ENCODE assay signal across 25 mouse cellular contexts in genomic region chr4:6508091-6508490, GRCm38 (mm10).
DNase-seq lines count a peak whose midpoint lies in the region; TF ChIP-seq lines count a peak whose summit lies in the region.
"Had no signal": no experiment of that assay in that cellular context is flagged by ENCODE, and none has a peak within 500 bp of the region (broad histone marks: within the 10 kb centered on the region; RNA-seq: fewer than 3 reads in every experiment).

No protein-coding gene starts in this region.

- H3K27ac ChIP-seq in thymus, adult 2 months (ENCODE audit: control insufficient read depth, insufficient read depth, low read length): no peak overlapping the region
- H3K27ac ChIP-seq in cerebellum, adult 2 months (ENCODE audit: insufficient read depth, low read length): no peak overlapping the region
- H3K27ac ChIP-seq: embryonic facial prominence, embryonic 10.5 days; embryonic facial prominence, embryonic 13.5 days; forebrain, embryonic 13.5 days; gastrocnemius, adult 2 months; heart, embryonic 15.5 days; hindbrain, embryonic 10.5 days; hindbrain, embryonic 13.5 days had no signal

- no peak overlapping the region for H3K4me3 ChIP-seq in thymus, adult 2 months (ENCODE audit: control insufficient read depth, insufficient read depth, low read length)
- H3K4me3 ChIP-seq in cerebellum, adult 2 months (replicated peaks; ENCODE audit: insufficient read depth, low read depth, low read length): no peak overlapping the region
- H3K4me3 ChIP-seq: embryonic facial prominence, embryonic 10.5 days; embryonic facial prominence, embryonic 13.5 days; erythroblast, embryonic 14.5 days; forebrain, embryonic 13.5 days; gastrocnemius, adult 2 months; heart, embryonic 12.5 days; heart, embryonic 15.5 days; hindbrain, embryonic 10.5 days; hindbrain, embryonic 13.5 days had no signal

- no peaks in the 10 kb centered on the region for H3K27me3 ChIP-seq in thymus, adult 2 months (ENCODE audit: control insufficient read depth, insufficient read depth, low read length)
- no peaks in the 10 kb centered on the region for H3K27me3 ChIP-seq in cerebellum, adult 2 months (ENCODE audit: control insufficient read depth, insufficient read depth, low read length)
- H3K27me3 ChIP-seq: embryonic facial prominence, embryonic 13.5 days; forebrain, embryonic 13.5 days; heart, embryonic 12.5 days; heart, embryonic 15.5 days; hindbrain, embryonic 13.5 days had no signal

- TF ChIP-seq POLR2A in thymus, adult 2 months (IDR thresholded peaks at IDR 0.05; ENCODE audit: control insufficient read depth, extremely low read depth, insufficient read depth, low read length, poor library complexity): no peak
- TF ChIP-seq POLR2A in cerebellum, adult 2 months (IDR thresholded peaks at IDR 0.05; ENCODE audit: borderline replicate concordance, insufficient read depth, low read length): no peak

- WGBS in thymus, adult 2 months: 57% methylated on average over 5 of the region's 5 CpGs
- WGBS in cerebellum, adult 2 months: 93% methylated on average over 5 of the region's 5 CpGs

- DNase-seq in thymus, adult 2 months: peak; percentile 30
- DNase-seq in thymus, postnatal 10 days (ENCODE audit: low spot score in 2 of 2): peak; percentile 22 to 24
- DNase-seq in thymus, postnatal 36 days: peak; percentile 27 to 62
- DNase-seq in spleen, postnatal 4 days (ENCODE audit: low spot score in 2 of 2): no peak
- DNase-seq in cerebellum, adult 2 months: no peak
- no peak for DNase-seq in adrenal gland, adult 2 months
- DNase-seq: adrenal gland, postnatal 10 days; adrenal gland, postnatal 36 days; cerebellum, adult 8-10 months; cerebellum, postnatal 10 days; cerebellum, postnatal 36 days; embryo, embryonic 11 days; gastrocnemius, adult 2 months; gastrocnemius, postnatal 14 days; heart, adult 18-20 months; heart, postnatal 10 days; heart, postnatal 36 days had no signal

- no peak for TF ChIP-seq CTCF in thymus, adult 2 months (IDR thresholded peaks at IDR 0.05; ENCODE audit: borderline replicate concordance, control insufficient read depth, extremely low read depth, insufficient read depth, low read length, poor library complexity)
- no peak for TF ChIP-seq CTCF in cerebellum, adult 2 months (IDR thresholded peaks at IDR 0.05; ENCODE audit: borderline replicate concordance, insufficient read depth, low read depth, low read length)

- H3K4me1 ChIP-seq in thymus, adult 2 months (replicated peaks; ENCODE audit: control insufficient read depth, insufficient read depth, low read length): peaks cover 6% of the 10 kb centered on the region
- H3K4me1 ChIP-seq in cerebellum, adult 2 months (ENCODE audit: control insufficient read depth, insufficient read depth, low read length): no peaks in the 10 kb centered on the region
- H3K4me1 ChIP-seq: embryonic facial prominence, embryonic 13.5 days; forebrain, embryonic 13.5 days; heart, embryonic 12.5 days; hindbrain, embryonic 10.5 days; hindbrain, embryonic 13.5 days had no signal

- no peaks in the 10 kb centered on the region for H3K36me3 ChIP-seq in thymus, adult 2 months (ENCODE audit: control insufficient read depth, insufficient read depth, low read length)
- H3K36me3 ChIP-seq: embryonic facial prominence, embryonic 10.5 days; embryonic facial prominence, embryonic 13.5 days; heart, embryonic 12.5 days; heart, embryonic 15.5 days; hindbrain, embryonic 10.5 days; hindbrain, embryonic 13.5 days had no signal

Comparison
In these comparisons a context has a peak if more than half of its experiments do, and no peak if none do; other contexts are left out.
1. DNase-seq: peak in thymus, adult 2 months (single experiment), thymus, postnatal 10 days (2 of 2) and thymus, postnatal 36 days (2 of 2); none in spleen, postnatal 4 days (0 of 2), cerebellum, adult 2 months (0 of 2) and adrenal gland, adult 2 months (single experiment).